Mouse (Mus musculus) stomach, postnatal 0 days (tissue): ENCODE results near the gene Tada2a.

Experiments
- CTCF ChIP-seq: IDR thresholded peaks from 2 replicates; pipeline ENCODE4 v1.5.1; 2016; ENCODE audit warnings: antibody characterized with exemption, low read depth, mild to moderate bottlenecking, moderate library complexity
- EP300 ChIP-seq: optimal IDR thresholded peaks from 2 replicates; pipeline ENCODE3; 2016; ENCODE audit warnings: antibody characterized with exemption

DNA sequence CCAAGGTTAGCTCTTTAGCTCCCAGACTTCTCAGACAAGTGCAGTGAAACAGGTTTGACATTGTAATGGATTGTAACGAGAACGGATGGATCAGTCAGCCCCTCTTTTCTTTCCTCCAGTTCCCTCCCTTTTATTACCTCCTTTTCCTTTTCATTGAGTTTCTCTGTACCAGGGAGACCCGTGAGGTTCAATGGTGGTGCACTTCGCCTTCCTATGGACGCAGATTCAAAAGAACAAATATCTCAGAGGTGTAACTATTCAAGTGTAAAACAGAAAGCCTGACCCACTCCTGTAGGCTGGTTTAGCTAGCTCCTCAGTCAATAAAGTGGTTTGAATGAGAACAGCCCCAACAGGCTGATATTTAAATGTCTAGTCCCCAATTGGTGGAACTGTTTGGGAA lies 47.5 kb downstream of the Tada2a start:
- TF ChIP-seq CTCF: no peak
- no peak for TF ChIP-seq EP300
